Mouse (Mus musculus): Measurements from ENCODE around the gene Zfyve19. TPM values are rescaled to one million over a fixed set of nuclear protein-coding genes. Genes with fewer than 3 reads are reported as not detected.

Gene Zfyve19
- polyA plus RNA-seq, 1 experiment from 2014 or later, result 51.6 TPM

DNA sequence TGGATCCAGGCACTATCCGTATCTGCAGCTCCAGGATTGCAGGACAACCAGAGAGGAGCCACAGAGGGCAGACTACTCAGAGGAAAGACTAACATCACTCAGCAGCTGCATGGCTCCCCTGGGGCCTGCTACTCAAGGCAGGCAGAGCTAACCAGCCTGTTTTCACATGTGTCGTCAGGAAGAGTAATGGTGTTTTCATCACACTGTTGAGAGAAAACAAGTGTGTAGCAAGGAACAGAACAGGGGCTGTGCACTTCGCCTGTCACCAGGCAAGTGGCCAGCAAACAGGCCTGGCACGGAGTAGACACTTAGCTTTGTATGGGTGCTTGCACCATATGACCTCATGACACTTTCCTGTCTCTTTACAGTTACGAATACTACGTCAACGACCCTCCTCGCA, 36.8 kb upstream of the Zfyve19 start:
- Histone ChIP-seq H3K4me1 (ENCODE audit: control insufficient read depth, insufficient read depth, low read length) (peaks cover 23% of the 10 kb centered on the region), H3K9me3 (replicated peaks; ENCODE audit: control insufficient read depth, low read length) (no peaks in the 10 kb centered on the region), H3K27me3 (ENCODE audit: control insufficient read depth, insufficient read depth, low read length) (no peaks in the 10 kb centered on the region), H3K4me2 (ENCODE audit: low read depth, low read length) (no peak overlapping the region), H3K9ac (ENCODE audit: low read length) (no peak overlapping the region), H3K4me3 (replicated peaks; ENCODE audit: low read length) (no peak overlapping the region), H3K27ac (ENCODE audit: low read length) (no peak overlapping the region), H3K36me3 (ENCODE audit: control insufficient read depth, insufficient read depth, low read length) (no peaks in the 10 kb centered on the region; the same call in 1 of the 2 replicates)
- WGBS, result 53% methylated on average over 8 of the region's 8 CpGs
- no peak for ATAC-seq (ENCODE audit: insufficient read depth, low FRiP score)

DNA sequence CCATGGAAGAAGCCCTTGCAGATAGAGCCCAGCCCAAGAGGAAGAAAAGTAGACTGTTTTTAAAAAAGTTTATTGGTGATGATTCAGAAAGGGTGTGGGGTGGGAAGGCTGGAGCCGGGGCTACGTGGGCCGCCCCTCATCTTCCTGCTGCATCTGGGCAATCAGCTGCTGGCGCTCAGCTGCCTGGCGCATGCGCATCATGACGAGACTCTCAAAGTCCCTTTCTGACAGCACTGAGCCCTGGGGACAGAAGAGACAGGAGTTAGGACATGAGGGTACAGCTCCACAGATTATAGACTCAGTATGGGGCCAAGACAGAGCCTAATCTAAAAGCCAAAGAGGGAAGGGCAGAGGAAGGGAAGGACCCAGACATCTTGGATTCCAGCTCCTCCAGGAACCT, 36.0 kb upstream of the Zfyve19 start:
- 89% methylated on average over 7 of the region's 7 CpGs for WGBS
- Histone ChIP-seq H3K27ac (ENCODE audit: low read length) (no peak overlapping the region), H3K4me2 (ENCODE audit: low read depth, low read length) (no peak overlapping the region)

DNA sequence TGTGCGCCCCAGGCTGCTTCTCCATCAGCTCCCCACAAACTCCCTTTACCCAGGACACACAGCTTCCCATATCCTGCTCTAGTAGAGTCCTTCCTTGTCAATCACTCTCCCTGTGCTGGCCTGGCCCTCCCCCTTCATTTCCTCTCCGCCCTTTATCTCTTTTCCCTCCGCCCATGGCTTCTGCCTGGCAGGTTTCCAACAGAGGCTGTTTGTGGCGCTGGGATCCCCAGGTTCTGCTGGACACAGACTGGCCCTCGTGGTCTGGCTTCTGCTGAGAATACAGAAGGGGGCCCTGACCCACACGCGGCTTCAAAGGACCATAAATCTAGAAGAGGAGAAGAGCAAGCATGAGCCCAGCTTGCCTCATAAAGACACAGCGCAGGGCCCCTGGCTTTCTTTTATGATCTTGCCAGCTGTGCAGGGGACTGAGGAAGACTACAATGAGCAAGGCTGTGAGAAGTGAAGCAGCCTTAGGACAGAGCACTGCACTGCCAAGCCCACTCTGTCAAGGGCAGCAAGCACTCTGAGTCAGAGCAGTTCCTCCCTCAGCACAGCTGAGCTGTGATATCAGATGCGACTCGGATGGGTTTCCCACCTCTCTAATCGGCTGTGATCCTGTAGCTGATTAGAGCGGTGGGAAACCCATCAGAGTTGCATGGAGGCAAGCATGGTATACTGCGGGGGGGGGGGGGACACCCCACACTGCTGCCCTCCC, 35.4 kb upstream of the Zfyve19 start:
- Histone ChIP-seq H3K27me3 (ENCODE audit: control insufficient read depth, insufficient read depth, low read length) (no peaks in the 10 kb centered on the region), H3K9ac (ENCODE audit: low read length) (no peak overlapping the region), H3K4me2 (ENCODE audit: low read depth, low read length) (peak overlapping the region; percentile 17; the same call in 1 of the 2 replicates), H3K27ac (ENCODE audit: low read length) (no peak overlapping the region; the same call in 1 of the 2 replicates), H3K4me3 (replicated peaks; ENCODE audit: low read length) (no peak overlapping the region), H3K9me3 (replicated peaks; ENCODE audit: control insufficient read depth, low read length) (no peaks in the 10 kb centered on the region), H3K4me1 (ENCODE audit: control insufficient read depth, insufficient read depth, low read length) (peaks cover 15% of the 10 kb centered on the region; the same call in 1 of the 2 replicates), H3K36me3 (ENCODE audit: control insufficient read depth, insufficient read depth, low read length) (no peaks in the 10 kb centered on the region; the same call in 1 of the 2 replicates)
- ATAC-seq (ENCODE audit: insufficient read depth, low FRiP score), result peak; percentile 14; the same call in 1 of the 2 replicates
- 17% methylated on average over 13 of the region's 13 CpGs for WGBS

More for the DNA sequence above, 36.0 kb upstream of the Zfyve19 start:
- Histone ChIP-seq H3K9ac (ENCODE audit: low read length) (no peak overlapping the region), H3K27me3 (ENCODE audit: control insufficient read depth, insufficient read depth, low read length) (no peaks in the 10 kb centered on the region), H3K9me3 (replicated peaks; ENCODE audit: control insufficient read depth, low read length) (no peaks in the 10 kb centered on the region), H3K4me1 (ENCODE audit: control insufficient read depth, insufficient read depth, low read length) (peaks cover 15% of the 10 kb centered on the region; the same call in 1 of the 2 replicates), H3K36me3 (ENCODE audit: control insufficient read depth, insufficient read depth, low read length) (no peaks in the 10 kb centered on the region; the same call in 1 of the 2 replicates), H3K4me3 (replicated peaks; ENCODE audit: low read length) (no peak overlapping the region)
- ATAC-seq (ENCODE audit: insufficient read depth, low FRiP score), result no peak

DNA sequence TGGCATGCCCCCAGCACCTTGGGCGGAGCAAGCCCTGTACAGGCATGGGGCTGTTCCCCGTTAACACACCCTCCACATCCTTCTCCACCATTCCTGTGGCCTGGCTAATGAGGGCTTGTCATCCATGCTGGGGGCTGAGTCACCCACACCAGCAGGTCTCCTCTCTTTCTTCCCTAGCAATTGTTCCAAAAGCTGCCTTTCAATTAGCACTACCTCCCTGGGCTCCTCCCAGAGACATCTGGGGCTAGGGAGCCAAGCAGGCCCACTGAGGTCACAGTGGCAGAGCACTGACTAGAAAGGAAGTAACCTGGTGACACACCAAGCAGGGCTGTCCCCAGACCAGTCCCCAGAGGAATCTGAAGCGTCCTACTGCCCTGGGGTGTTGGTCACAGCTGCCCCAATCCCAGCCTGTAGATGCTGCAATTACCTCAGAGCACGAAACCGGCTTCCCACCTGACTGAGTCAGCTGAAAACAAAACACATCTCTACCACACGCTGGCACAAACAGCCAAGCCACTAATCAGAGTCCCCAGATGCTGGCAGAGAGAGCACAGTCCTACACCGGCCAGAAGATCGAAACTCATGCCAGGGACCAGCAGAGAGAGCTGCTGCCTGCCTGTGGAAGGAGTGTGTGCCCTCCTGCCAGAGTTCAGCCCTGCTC, 34.3 kb upstream of the Zfyve19 start, which contains the start of gene Gm14137:
Gene Gm14137 (plus strand): TSS at position 519 of the 661 bp plus-strand sequence.
- H3K27ac ChIP-seq (ENCODE audit: low read length), result peak within 1 kb of the TSS; percentile 54; the same call in 1 of the 2 replicates
- H3K4me1 ChIP-seq (ENCODE audit: control insufficient read depth, insufficient read depth, low read length), result peaks cover 15% of the 10 kb centered on the region; the same call in 1 of the 2 replicates
- no peak within 1 kb of the TSS for H3K4me3 ChIP-seq (replicated peaks; ENCODE audit: low read length)
- H3K36me3 ChIP-seq (ENCODE audit: control insufficient read depth, insufficient read depth, low read length), result no peaks in the 10 kb centered on the region; the same call in 1 of the 2 replicates
- peak within 1 kb of the TSS; percentile 13; the same call in 1 of the 2 replicates for H3K9ac ChIP-seq (ENCODE audit: low read length)
- peak; percentile 48; the same call in 1 of the 2 replicates for ATAC-seq (ENCODE audit: insufficient read depth, low FRiP score)
- 62% methylated on average over 8 of the region's 8 CpGs for WGBS
- no peaks in the 10 kb centered on the region for H3K27me3 ChIP-seq (ENCODE audit: control insufficient read depth, insufficient read depth, low read length)
- no peak within 1 kb of the TSS for H3K4me2 ChIP-seq (ENCODE audit: low read depth, low read length)
- no peaks in the 10 kb centered on the region for H3K9me3 ChIP-seq (replicated peaks; ENCODE audit: control insufficient read depth, low read length)

DNA sequence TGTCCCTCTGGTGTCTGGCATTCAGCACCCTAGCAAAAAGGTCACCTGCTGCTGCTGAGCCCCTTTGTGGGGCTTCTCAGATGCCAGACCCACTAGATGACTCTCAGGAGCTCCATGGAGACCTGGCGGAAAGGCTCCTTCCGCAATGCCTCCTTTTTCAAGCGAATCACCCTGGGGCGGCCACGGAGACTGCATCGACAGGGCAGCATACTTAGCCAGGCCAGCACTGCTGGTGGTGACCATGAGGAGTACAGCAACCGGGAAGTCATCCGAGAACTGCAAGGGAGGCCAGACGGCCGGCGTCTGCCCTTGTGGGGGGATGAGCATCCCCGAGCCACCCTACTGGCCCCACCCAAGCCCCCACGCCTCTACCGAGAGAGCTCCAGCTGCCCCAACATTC, 33.6 kb upstream of the Zfyve19 start:
- peak overlapping the region; percentile 54; the same call in 1 of the 2 replicates for H3K27ac ChIP-seq (ENCODE audit: low read length)
- H3K27me3 ChIP-seq (ENCODE audit: control insufficient read depth, insufficient read depth, low read length), result no peaks in the 10 kb centered on the region
- peaks cover 15% of the 10 kb centered on the region; the same call in 1 of the 2 replicates for H3K4me1 ChIP-seq (ENCODE audit: control insufficient read depth, insufficient read depth, low read length)
- H3K4me3 ChIP-seq (replicated peaks; ENCODE audit: low read length), result no peak overlapping the region
- H3K9me3 ChIP-seq (replicated peaks; ENCODE audit: control insufficient read depth, low read length), result no peaks in the 10 kb centered on the region
- ATAC-seq (ENCODE audit: insufficient read depth, low FRiP score), result no peak
- no peak overlapping the region for H3K4me2 ChIP-seq (ENCODE audit: low read depth, low read length)
- 70% methylated on average over 14 of the region's 14 CpGs for WGBS
- H3K36me3 ChIP-seq (ENCODE audit: control insufficient read depth, insufficient read depth, low read length), result no peaks in the 10 kb centered on the region; the same call in 1 of the 2 replicates
- peak overlapping the region; percentile 13; the same call in 1 of the 2 replicates for H3K9ac ChIP-seq (ENCODE audit: low read length)

DNA sequence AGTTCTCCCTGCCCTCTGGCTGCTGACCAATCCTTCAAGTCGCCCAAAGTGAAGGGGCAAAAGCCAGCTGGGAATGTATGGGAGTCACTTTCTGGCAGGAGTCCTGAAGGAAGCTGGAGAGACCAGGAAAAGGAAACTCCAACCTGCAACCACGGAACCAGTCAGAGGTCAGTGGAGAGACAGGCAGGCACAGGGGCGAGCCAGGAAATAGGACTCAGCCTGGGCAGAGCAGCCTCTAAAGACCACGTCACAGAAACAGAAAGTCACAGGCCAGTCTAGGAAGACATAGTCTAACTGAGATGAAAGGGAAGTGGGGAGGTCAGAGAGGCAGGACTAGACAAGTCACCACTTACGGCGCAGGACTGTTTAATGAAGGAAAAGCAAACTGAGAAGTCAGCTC, 32.8 kb upstream of the Zfyve19 start:
- Histone ChIP-seq H3K36me3 (ENCODE audit: control insufficient read depth, insufficient read depth, low read length) (no peaks in the 10 kb centered on the region; the same call in 1 of the 2 replicates), H3K27me3 (ENCODE audit: control insufficient read depth, insufficient read depth, low read length) (no peaks in the 10 kb centered on the region), H3K4me2 (ENCODE audit: low read depth, low read length) (no peak overlapping the region), H3K27ac (ENCODE audit: low read length) (no peak overlapping the region), H3K4me3 (replicated peaks; ENCODE audit: low read length) (no peak overlapping the region), H3K4me1 (ENCODE audit: control insufficient read depth, insufficient read depth, low read length) (peaks cover 15% of the 10 kb centered on the region; the same call in 1 of the 2 replicates), H3K9me3 (replicated peaks; ENCODE audit: control insufficient read depth, low read length) (no peaks in the 10 kb centered on the region), H3K9ac (ENCODE audit: low read length) (no peak overlapping the region)
- 59% methylated on average over 6 of the region's 6 CpGs for WGBS
- no peak for ATAC-seq (ENCODE audit: insufficient read depth, low FRiP score)

DNA sequence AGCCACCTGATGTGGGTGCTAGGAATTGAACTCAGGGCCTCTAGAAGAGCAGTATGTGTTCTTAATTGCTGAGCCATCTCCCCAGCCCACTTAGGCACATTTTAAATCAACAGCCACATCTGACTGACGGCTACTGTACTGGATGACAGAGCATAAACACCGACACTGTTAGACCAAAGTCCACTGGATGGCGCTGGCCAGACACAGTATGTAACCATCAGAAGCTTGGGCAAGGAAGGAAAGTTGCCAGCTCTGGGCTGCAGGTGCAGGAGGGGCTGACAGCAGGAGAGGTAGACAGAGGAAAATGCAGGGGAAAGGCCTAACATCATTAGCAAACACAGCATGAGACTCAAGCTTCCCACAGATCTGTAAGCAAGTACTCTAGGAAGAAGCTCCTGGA, 31.7 kb upstream of the Zfyve19 start:
- Histone ChIP-seq H3K4me2 (ENCODE audit: low read depth, low read length) (no peak overlapping the region), H3K9ac (ENCODE audit: low read length) (no peak overlapping the region), H3K36me3 (ENCODE audit: control insufficient read depth, insufficient read depth, low read length) (no peaks in the 10 kb centered on the region; the same call in 1 of the 2 replicates), H3K27ac (ENCODE audit: low read length) (no peak overlapping the region), H3K27me3 (ENCODE audit: control insufficient read depth, insufficient read depth, low read length) (no peaks in the 10 kb centered on the region), H3K4me3 (replicated peaks; ENCODE audit: low read length) (no peak overlapping the region), H3K9me3 (replicated peaks; ENCODE audit: control insufficient read depth, low read length) (no peaks in the 10 kb centered on the region), H3K4me1 (ENCODE audit: control insufficient read depth, insufficient read depth, low read length) (peaks cover 15% of the 10 kb centered on the region; the same call in 1 of the 2 replicates)
- WGBS, result 65% methylated on average over 3 of the region's 3 CpGs
- no peak for ATAC-seq (ENCODE audit: insufficient read depth, low FRiP score)

DNA sequence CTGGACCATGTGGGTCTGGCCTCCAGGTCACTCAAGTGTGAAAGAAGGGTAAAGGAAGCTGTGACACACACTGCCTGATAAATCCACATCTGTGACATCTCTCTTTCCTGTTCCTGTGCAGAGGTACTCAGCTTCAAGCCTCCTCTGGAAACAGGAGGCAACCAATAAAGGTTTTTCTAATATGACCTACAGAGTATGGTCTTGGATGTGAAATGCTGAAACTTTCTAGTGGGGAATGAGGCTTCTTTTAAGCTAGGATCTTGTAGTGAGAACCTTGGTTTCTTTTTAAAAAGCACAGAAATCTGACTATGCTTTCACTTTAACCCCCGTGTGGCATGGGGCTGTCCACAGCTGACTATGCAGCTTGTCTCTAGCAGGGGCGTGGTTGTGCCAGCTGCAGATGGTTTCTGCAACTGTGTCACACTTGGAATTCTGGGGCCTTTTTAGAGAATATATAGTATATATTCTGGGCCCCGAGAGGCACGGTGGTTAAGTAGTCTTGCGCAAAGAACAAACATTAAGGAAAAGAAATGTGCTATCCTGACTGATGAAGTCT, 31.0 kb upstream of the Zfyve19 start:
- 92% methylated on average over 5 of the region's 5 CpGs for WGBS
- H3K27me3 ChIP-seq (ENCODE audit: control insufficient read depth, insufficient read depth, low read length), result no peaks in the 10 kb centered on the region

More for the DNA sequence above, 31.0 kb upstream of the Zfyve19 start:
- Histone ChIP-seq H3K4me3 (replicated peaks; ENCODE audit: low read length) (no peak overlapping the region), H3K9ac (ENCODE audit: low read length) (no peak overlapping the region), H3K36me3 (ENCODE audit: control insufficient read depth, insufficient read depth, low read length) (no peaks in the 10 kb centered on the region), H3K27ac (ENCODE audit: low read length) (no peak overlapping the region), H3K4me1 (ENCODE audit: control insufficient read depth, insufficient read depth, low read length) (peaks cover 13% of the 10 kb centered on the region; the same call in 1 of the 2 replicates), H3K4me2 (ENCODE audit: low read depth, low read length) (no peak overlapping the region), H3K9me3 (replicated peaks; ENCODE audit: control insufficient read depth, low read length) (no peaks in the 10 kb centered on the region)
- no peak for ATAC-seq (ENCODE audit: insufficient read depth, low FRiP score)

All from stomach, embryonic 16.5 days (tissue).